Mouse (Mus musculus): ENCODE measurements around the gene Hrk. TPM values are rescaled to one million over a fixed set of nuclear protein-coding genes. Genes with fewer than 3 reads are reported as not detected.

Hrk gene
- 3.4 and 4.3 TPM in 2 replicates for polyA plus RNA-seq (2014; fragmentation: Nextera tagmentation; extraction: Ambion mirVana)

DNA sequence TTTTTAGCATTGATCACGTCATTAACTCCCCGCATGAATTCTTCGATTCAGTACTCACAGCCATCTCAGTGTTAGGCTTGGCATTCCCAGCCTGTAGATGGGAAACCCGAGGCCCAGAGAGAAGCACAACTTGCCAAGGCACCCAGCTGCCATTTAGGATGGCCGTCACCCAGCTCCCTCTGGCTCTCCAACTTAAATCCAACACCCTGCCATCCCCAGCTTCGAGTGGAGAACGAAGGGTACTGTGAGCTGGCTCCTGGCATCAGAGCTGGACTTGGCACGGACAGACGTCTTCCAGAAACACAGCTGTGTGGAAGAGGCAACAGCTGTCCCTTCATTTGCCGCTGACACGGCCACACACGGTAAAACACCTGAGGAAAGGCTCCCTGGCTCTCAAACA is at the start of gene Hrk:
Gene Hrk (plus strand): TSS at position 68 of the 400 bp plus-strand sequence.
- H3K36me3 ChIP-seq (replicated peaks; ENCODE audit: control insufficient read depth, insufficient read depth) = no peaks in the 10 kb centered on the region
- ATAC-seq (ENCODE audit: low FRiP score) (no peak), DNase-seq (ENCODE audit: low spot score) (no peak)
- H3K4me3 ChIP-seq (replicated peaks; ENCODE audit: low read length) = no peak within 1 kb of the TSS
- no peak within 1 kb of the TSS for H3K27ac ChIP-seq
- no peak within 1 kb of the TSS for H3K9ac ChIP-seq
- peaks cover 37% of the 10 kb centered on the region for H3K27me3 ChIP-seq (ENCODE audit: control insufficient read depth, insufficient read depth, low read length)
- peaks cover 4% of the 10 kb centered on the region for H3K4me1 ChIP-seq (replicated peaks; ENCODE audit: control insufficient read depth, insufficient read depth, low read length)
- no peaks in the 10 kb centered on the region for H3K9me3 ChIP-seq (ENCODE audit: control insufficient read depth, low read length)
- 65% methylated on average over 12 of the region's 12 CpGs for WGBS
- H3K4me2 ChIP-seq (replicated peaks) = no peak within 1 kb of the TSS

DNA sequence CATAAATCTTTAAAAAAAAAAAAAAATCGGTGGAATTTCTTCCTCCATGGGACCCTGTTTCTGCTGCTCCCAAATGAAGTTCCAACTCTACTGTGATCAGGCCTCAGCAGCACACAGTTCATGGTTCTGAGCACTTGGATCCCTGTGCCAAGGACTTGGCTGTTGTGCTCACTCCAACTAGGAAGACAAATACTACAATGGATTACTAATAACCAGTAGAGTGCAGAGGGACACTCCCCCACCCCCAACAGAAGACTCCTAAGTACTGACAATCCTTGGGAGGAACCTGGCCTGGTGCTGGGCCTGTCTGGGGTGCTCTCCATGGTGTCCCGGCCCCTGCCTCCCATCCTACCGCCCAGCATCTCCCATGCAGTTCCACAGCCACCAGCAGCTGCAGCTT is 46.1 kb upstream of the Hrk start:
- Histone ChIP-seq H3K27ac (peak overlapping the region; percentile 77), H3K4me2 (replicated peaks) (no peak overlapping the region), H3K4me3 (replicated peaks; ENCODE audit: low read length) (no peak overlapping the region), H3K4me1 (replicated peaks; ENCODE audit: control insufficient read depth, insufficient read depth, low read length) (peaks cover 34% of the 10 kb centered on the region), H3K27me3 (ENCODE audit: control insufficient read depth, insufficient read depth, low read length) (no peaks in the 10 kb centered on the region), H3K9ac (peak overlapping the region; percentile 20; the same call in 1 of the 2 replicates), H3K36me3 (replicated peaks; ENCODE audit: control insufficient read depth, insufficient read depth) (no peaks in the 10 kb centered on the region), H3K9me3 (ENCODE audit: control insufficient read depth, low read length) (no peaks in the 10 kb centered on the region)
- no peak for DNase-seq (ENCODE audit: low spot score)
- WGBS = 77% methylated on average over 3 of the region's 3 CpGs
- ATAC-seq (ENCODE audit: low FRiP score) = no peak

- DNase-seq (ENCODE audit: low spot score) = peak; percentile 55
- no peak overlapping the region for H3K4me2 ChIP-seq (replicated peaks)
- no peaks in the 10 kb centered on the region for H3K27me3 ChIP-seq (ENCODE audit: control insufficient read depth, insufficient read depth, low read length)
- ATAC-seq (ENCODE audit: low FRiP score) = peak; percentile 70
- 51% methylated on average over 5 of the region's 5 CpGs for WGBS
- no peak overlapping the region for H3K4me3 ChIP-seq (replicated peaks; ENCODE audit: low read length)
- no peaks in the 10 kb centered on the region for H3K9me3 ChIP-seq (ENCODE audit: control insufficient read depth, low read length)
- peaks cover 35% of the 10 kb centered on the region for H3K4me1 ChIP-seq (replicated peaks; ENCODE audit: control insufficient read depth, insufficient read depth, low read length)
- H3K36me3 ChIP-seq (replicated peaks; ENCODE audit: control insufficient read depth, insufficient read depth) = no peaks in the 10 kb centered on the region
- peak overlapping the region; percentile 77 for H3K27ac ChIP-seq
- peak overlapping the region; percentile 20; the same call in 1 of the 2 replicates for H3K9ac ChIP-seq
Observed at GRCm38 (mm10) chr5:118118922-118119321, 45.5 kb upstream of the Hrk start.

DNA sequence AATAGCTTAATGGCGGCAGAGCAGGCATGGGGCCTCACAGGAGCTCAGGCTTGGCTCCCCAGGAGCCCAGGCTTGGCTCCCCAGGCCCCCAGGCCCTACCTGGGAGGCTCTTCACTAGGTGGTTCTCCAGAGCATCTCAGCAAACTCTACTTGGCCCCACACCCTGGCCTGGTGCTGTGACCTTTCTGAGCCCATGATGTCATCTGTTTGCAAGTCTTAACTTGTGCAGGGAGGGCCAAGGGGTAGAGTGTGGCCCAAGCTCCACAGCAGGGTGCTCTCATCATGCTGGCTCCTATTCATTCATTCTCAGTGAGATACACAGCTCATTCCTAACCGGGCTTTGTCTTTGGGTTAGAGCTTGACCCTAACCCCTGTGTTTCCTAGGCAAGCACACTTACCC is 43.8 kb upstream of the Hrk start:
- ATAC-seq (ENCODE audit: low FRiP score) = no peak
- WGBS = 30% methylated on average over 2 of the region's 2 CpGs

GRCm38 (mm10) chr5:118121928-118122327 is 42.5 kb upstream of the Hrk start:
- H3K36me3 ChIP-seq (replicated peaks; ENCODE audit: control insufficient read depth, insufficient read depth) = peaks cover 9% of the 10 kb centered on the region; the same call in 1 of the 2 replicates
- no peaks in the 10 kb centered on the region for H3K27me3 ChIP-seq (ENCODE audit: control insufficient read depth, insufficient read depth, low read length)
- no peak overlapping the region for H3K4me3 ChIP-seq (replicated peaks; ENCODE audit: low read length)
- no peaks in the 10 kb centered on the region for H3K9me3 ChIP-seq (ENCODE audit: control insufficient read depth, low read length)
- H3K9ac ChIP-seq = no peak overlapping the region
- H3K4me2 ChIP-seq (replicated peaks) = no peak overlapping the region
- no peak overlapping the region for H3K27ac ChIP-seq
- ATAC-seq (ENCODE audit: low FRiP score) (no peak), DNase-seq (ENCODE audit: low spot score) (no peak)
- 98% methylated on average over 4 of the region's 4 CpGs for WGBS
- H3K4me1 ChIP-seq (replicated peaks; ENCODE audit: control insufficient read depth, insufficient read depth, low read length) = peaks cover 28% of the 10 kb centered on the region

More for the DNA sequence above, 43.8 kb upstream of the Hrk start:
- peaks cover 33% of the 10 kb centered on the region for H3K4me1 ChIP-seq (replicated peaks; ENCODE audit: control insufficient read depth, insufficient read depth, low read length)
- H3K4me3 ChIP-seq (replicated peaks; ENCODE audit: low read length) = no peak overlapping the region
- no peak for DNase-seq (ENCODE audit: low spot score)
- H3K27me3 ChIP-seq (ENCODE audit: control insufficient read depth, insufficient read depth, low read length) = no peaks in the 10 kb centered on the region
- no peak overlapping the region for H3K9ac ChIP-seq
- peak overlapping the region; percentile 17; the same call in 1 of the 2 replicates for H3K27ac ChIP-seq
- H3K36me3 ChIP-seq (replicated peaks; ENCODE audit: control insufficient read depth, insufficient read depth) = peaks cover 9% of the 10 kb centered on the region; the same call in 1 of the 2 replicates
- no peak overlapping the region for H3K4me2 ChIP-seq (replicated peaks)
- no peaks in the 10 kb centered on the region for H3K9me3 ChIP-seq (ENCODE audit: control insufficient read depth, low read length)

- H3K9me3 ChIP-seq (ENCODE audit: control insufficient read depth, low read length) = no peaks in the 10 kb centered on the region
- WGBS = 52% methylated on average over 10 of the region's 10 CpGs
- peaks cover 28% of the 10 kb centered on the region for H3K4me1 ChIP-seq (replicated peaks; ENCODE audit: control insufficient read depth, insufficient read depth, low read length)
- no peak overlapping the region for H3K4me3 ChIP-seq (replicated peaks; ENCODE audit: low read length)
- H3K4me2 ChIP-seq (replicated peaks) = no peak overlapping the region
- H3K27me3 ChIP-seq (ENCODE audit: control insufficient read depth, insufficient read depth, low read length) = no peaks in the 10 kb centered on the region
- ATAC-seq (ENCODE audit: low FRiP score) (no peak), DNase-seq (ENCODE audit: low spot score) (no peak)
- peak overlapping the region; percentile 42; the same call in 1 of the 2 replicates for H3K9ac ChIP-seq
- peak overlapping the region; percentile 43 for H3K27ac ChIP-seq
- peaks cover 18% of the 10 kb centered on the region for H3K36me3 ChIP-seq (replicated peaks; ENCODE audit: control insufficient read depth, insufficient read depth)
Observed at GRCm38 (mm10) chr5:118123096-118123495, 41.4 kb upstream of the Hrk start.

DNA sequence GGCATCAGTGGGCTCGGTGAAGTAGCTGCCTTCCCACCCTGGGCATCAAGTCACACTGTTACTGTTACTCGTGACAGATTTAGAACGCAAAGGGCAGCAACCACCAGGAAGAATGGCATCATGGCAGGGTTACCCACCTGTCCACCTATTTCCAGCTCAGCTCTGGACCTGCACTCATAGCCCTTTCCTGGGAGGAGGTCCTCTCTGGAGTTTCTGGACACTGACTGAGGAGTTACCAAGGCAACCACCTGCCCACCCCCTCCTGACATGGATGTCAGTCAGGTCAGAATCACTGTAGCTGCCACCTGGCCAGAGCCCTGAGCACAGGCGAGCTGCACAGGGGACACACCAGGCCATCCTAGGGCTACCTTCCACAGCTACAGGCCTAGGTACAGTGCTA is 37.8 kb upstream of the Hrk start:
- no peak overlapping the region for H3K9ac ChIP-seq
- H3K4me2 ChIP-seq (replicated peaks) = no peak overlapping the region
- ATAC-seq (ENCODE audit: low FRiP score) (no peak), DNase-seq (ENCODE audit: low spot score) (no peak)
- H3K4me1 ChIP-seq (replicated peaks; ENCODE audit: control insufficient read depth, insufficient read depth, low read length) = 0 out of 2 replicates have a peak, but pooled peaks cover 4% of the 10 kb centered on the region
- H3K27ac ChIP-seq = no peak overlapping the region
- no peak overlapping the region for H3K4me3 ChIP-seq (replicated peaks; ENCODE audit: low read length)
- 88% methylated on average over 4 of the region's 4 CpGs for WGBS
- no peaks in the 10 kb centered on the region for H3K27me3 ChIP-seq (ENCODE audit: control insufficient read depth, insufficient read depth, low read length)
- no peaks in the 10 kb centered on the region for H3K9me3 ChIP-seq (ENCODE audit: control insufficient read depth, low read length)
- peaks cover 26% of the 10 kb centered on the region for H3K36me3 ChIP-seq (replicated peaks; ENCODE audit: control insufficient read depth, insufficient read depth)

GRCm38 (mm10) chr5:118128208-118128607 is 36.2 kb upstream of the Hrk start:
- Histone ChIP-seq H3K4me1 (replicated peaks; ENCODE audit: control insufficient read depth, insufficient read depth, low read length) (0 out of 2 replicates have a peak, but pooled peaks cover 3% of the 10 kb centered on the region), H3K36me3 (replicated peaks; ENCODE audit: control insufficient read depth, insufficient read depth) (peaks cover 26% of the 10 kb centered on the region), H3K9ac (no peak overlapping the region), H3K4me3 (replicated peaks; ENCODE audit: low read length) (no peak overlapping the region), H3K27ac (no peak overlapping the region), H3K27me3 (ENCODE audit: control insufficient read depth, insufficient read depth, low read length) (no peaks in the 10 kb centered on the region), H3K9me3 (ENCODE audit: control insufficient read depth, low read length) (no peaks in the 10 kb centered on the region), H3K4me2 (replicated peaks) (no peak overlapping the region)
- ATAC-seq (ENCODE audit: low FRiP score) = no peak
- 87% methylated on average over 6 of the region's 6 CpGs for WGBS
- no peak for DNase-seq (ENCODE audit: low spot score)

DNA sequence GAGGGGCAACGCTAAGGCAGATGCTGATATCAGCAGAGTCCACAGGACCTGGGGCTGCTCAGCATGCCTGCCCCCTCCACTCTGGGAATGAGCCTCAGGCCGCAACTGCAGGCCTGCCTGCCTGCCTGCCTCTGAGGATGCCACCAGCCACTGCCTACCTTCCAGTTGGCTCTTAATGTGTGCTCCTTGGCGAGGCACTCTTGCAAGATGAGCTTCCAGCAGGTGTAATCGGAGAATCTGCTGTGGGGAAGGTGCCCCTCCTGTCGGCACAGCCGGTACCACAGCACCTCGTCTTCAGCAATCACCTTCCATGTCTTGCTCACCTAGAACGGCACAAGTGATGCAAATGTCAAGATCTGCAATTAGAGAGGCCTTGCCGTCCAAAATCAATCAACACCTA is 35.8 kb upstream of the Hrk start:
- H3K27ac ChIP-seq = no peak overlapping the region

GRCm38 (mm10) chr5:118136391-118136790 is 28.1 kb upstream of the Hrk start:
- ATAC-seq (ENCODE audit: low FRiP score) = no peak
- H3K9ac ChIP-seq = no peak overlapping the region

More for the DNA sequence above, 35.8 kb upstream of the Hrk start:
- Histone ChIP-seq H3K4me1 (replicated peaks; ENCODE audit: control insufficient read depth, insufficient read depth, low read length) (no peaks in the 10 kb centered on the region), H3K9ac (no peak overlapping the region), H3K36me3 (replicated peaks; ENCODE audit: control insufficient read depth, insufficient read depth) (peaks cover 26% of the 10 kb centered on the region), H3K4me3 (replicated peaks; ENCODE audit: low read length) (no peak overlapping the region), H3K9me3 (ENCODE audit: control insufficient read depth, low read length) (no peaks in the 10 kb centered on the region), H3K4me2 (replicated peaks) (no peak overlapping the region), H3K27me3 (ENCODE audit: control insufficient read depth, insufficient read depth, low read length) (no peaks in the 10 kb centered on the region)
- ATAC-seq (ENCODE audit: low FRiP score) (no peak), DNase-seq (ENCODE audit: low spot score) (no peak)
- WGBS = 81% methylated on average over 9 of the region's 9 CpGs

More at GRCm38 (mm10) chr5:118136391-118136790, 28.1 kb upstream of the Hrk start:
- Histone ChIP-seq H3K27ac (no peak overlapping the region), H3K4me3 (replicated peaks; ENCODE audit: low read length) (no peak overlapping the region), H3K27me3 (ENCODE audit: control insufficient read depth, insufficient read depth, low read length) (no peaks in the 10 kb centered on the region), H3K4me1 (replicated peaks; ENCODE audit: control insufficient read depth, insufficient read depth, low read length) (no peaks in the 10 kb centered on the region), H3K9me3 (ENCODE audit: control insufficient read depth, low read length) (no peaks in the 10 kb centered on the region), H3K36me3 (replicated peaks; ENCODE audit: control insufficient read depth, insufficient read depth) (peaks cover 37% of the 10 kb centered on the region), H3K4me2 (replicated peaks) (no peak overlapping the region)
- WGBS = 81% methylated on average over 5 of the region's 5 CpGs
- DNase-seq (ENCODE audit: low spot score) = no peak

Data from hindbrain, embryonic 14.5 days (tissue).